Mouse (Mus musculus): ENCODE measurements around the gene Ly86. TPM values are rescaled to one million over a fixed set of nuclear protein-coding genes. Genes with fewer than 3 reads are reported as not detected.

Gene Ly86
- total RNA-seq, 2 experiments from 2014 or later: 7.7 to 9.3 TPM

GRCm38 (mm10) chr13:37451021-37451420 is 106.0 kb downstream of the Ly86 start:
- intact Hi-C loops (cut with DNase I): loop anchor here (5.0 kb wide), 3 partner anchors 496 to 586 kb away; partner anchors contain the start of genes Cage1 and Riok1
- no peak for DNase-seq (ENCODE audit: low spot score in 2 of 2)

- intact Hi-C loops (cut with DNase I): loop anchor here (5.0 kb wide), 3 partner anchors 496 to 586 kb away; partner anchors contain the start of genes Cage1 and Riok1
Observed at GRCm38 (mm10) chr13:37451471-37451870, 106.5 kb downstream of the Ly86 start.

GRCm38 (mm10) chr13:37452022-37452941 is 107.3 kb downstream of the Ly86 start:
- peak; percentile 48 to 63 for DNase-seq (ENCODE audit: low spot score in 2 of 2)
- intact Hi-C loops (cut with DNase I): loop anchor here (5.0 kb wide), 3 partner anchors 495 to 585 kb away; partner anchors contain the start of genes Cage1 and Riok1

More at GRCm38 (mm10) chr13:37451471-37451870, 106.5 kb downstream of the Ly86 start:
- DNase-seq (ENCODE audit: low spot score in 2 of 2): peak; percentile 24 to 54

GRCm38 (mm10) chr13:37453203-37453602 is 108.2 kb downstream of the Ly86 start:
- intact Hi-C loops (cut with DNase I): loop anchor here (5.0 kb wide), 3 partner anchors 494 to 584 kb away; partner anchors contain the start of genes Cage1 and Riok1
- DNase-seq (ENCODE audit: low spot score in 2 of 2): peak; percentile 84 to 89

GRCm38 (mm10) chr13:37454356-37454755 is 109.3 kb downstream of the Ly86 start:
- intact Hi-C loops (cut with DNase I): loop anchor here (5.0 kb wide), 3 partner anchors 493 to 583 kb away; partner anchors contain the start of genes Cage1 and Riok1
- DNase-seq (ENCODE audit: low spot score in 2 of 2): no peak

GRCm38 (mm10) chr13:37455561-37455960 is 110.6 kb downstream of the Ly86 start:
- no peak for DNase-seq (ENCODE audit: low spot score in 2 of 2)
- intact Hi-C loops (cut with DNase I): no loop called here

- intact Hi-C loops (cut with DNase I): no loop called here
- peak; percentile 35 to 64 for DNase-seq (ENCODE audit: low spot score in 2 of 2)
Observed at GRCm38 (mm10) chr13:37457007-37457827, 112.2 kb downstream of the Ly86 start.

GRCm38 (mm10) chr13:37458557-37458956 is 113.5 kb downstream of the Ly86 start:
- intact Hi-C loops (cut with DNase I): no loop called here
- no peak for DNase-seq (ENCODE audit: low spot score in 2 of 2)

GRCm38 (mm10) chr13:37459022-37459421 is 114.0 kb downstream of the Ly86 start:
- no peak for DNase-seq (ENCODE audit: low spot score in 2 of 2)
- intact Hi-C loops (cut with DNase I): no loop called here

- peak in 1 of 2 experiments; percentile 48 for DNase-seq (ENCODE audit: low spot score in 2 of 2)
- intact Hi-C loops (cut with DNase I): no loop called here
Observed at GRCm38 (mm10) chr13:37459957-37460930, 115.2 kb downstream of the Ly86 start.

GRCm38 (mm10) chr13:37462049-37462702 is 117.2 kb downstream of the Ly86 start:
- DNase-seq (ENCODE audit: low spot score in 2 of 2): peak in 1 of 2 experiments; percentile 50
- intact Hi-C loops (cut with DNase I): no loop called here

GRCm38 (mm10) chr13:37465710-37466109 is 120.7 kb downstream of the Ly86 start:
- DNase-seq (ENCODE audit: low spot score in 2 of 2): no peak
- intact Hi-C loops (cut with DNase I): no loop called here

GRCm38 (mm10) chr13:37467795-37468194 is 122.8 kb downstream of the Ly86 start:
- peak; percentile 42 to 66 for DNase-seq (ENCODE audit: low spot score in 2 of 2)
- intact Hi-C loops (cut with DNase I): no loop called here
